Mouse (Mus musculus) heart, adult 2 months (tissue): ENCODE measurements at regions not wholly inside any gene's neighbourhood (a gene's known extent, or its start where the extent isn't known, plus 50 kb on each side); places are given as distances from the start of the nearest gene placed in this dataset.

Experiments
- CTCF ChIP-seq: fragments of 200-600 bp; IDR thresholded peaks from 2 replicates; pipeline ENCODE4 v1.8.1; 2022; ENCODE audit warnings: antibody characterized with exemption, mild to moderate bottlenecking, moderate library complexity
- EP300 ChIP-seq: fragments of 200-500 bp; IDR thresholded peaks from 2 replicates; pipeline ENCODE4 v1.6.1; 2011; ENCODE audit warnings: low read depth, low read length, control low read depth; ENCODE audit not compliant: insufficient read depth
- POLR2A ChIP-seq: fragments of 200-500 bp; IDR thresholded peaks from 2 replicates; pipeline ENCODE4 v1.6.1; 2011; ENCODE audit warnings: mild to moderate bottlenecking, low read depth, low read length, control low read depth; ENCODE audit not compliant: insufficient read depth

DNA sequence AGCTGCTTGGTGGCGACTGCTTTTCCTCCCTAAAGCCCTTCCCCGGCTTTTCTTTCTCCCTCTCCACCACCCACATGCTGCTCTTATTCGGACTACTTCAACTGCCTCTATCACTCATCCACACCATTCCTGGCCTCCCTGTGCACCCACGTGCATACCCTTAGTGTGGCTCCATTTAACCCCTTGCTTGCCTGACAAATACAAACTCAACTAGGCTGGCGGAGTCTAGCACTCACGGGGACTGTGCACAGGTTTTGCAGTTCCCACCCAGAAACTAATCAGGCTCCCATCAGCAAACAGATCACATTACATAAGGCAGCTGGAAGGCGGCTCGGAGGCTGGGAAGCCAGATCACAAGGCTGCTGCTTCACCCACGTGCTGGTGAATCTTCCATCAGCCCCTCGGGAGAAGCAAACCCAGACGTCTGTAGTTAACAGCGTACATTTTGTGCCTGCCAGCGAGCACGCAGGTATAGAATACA, 287.0 kb upstream of the Rps6ka3 start:
- TF ChIP-seq POLR2A (no peak), CTCF (no peak), EP300 (no peak)
